Mouse (Mus musculus): ENCODE data around the gene Them4.
"Not testable (repeated sequence)": the region's sequence is repeated elsewhere in the genome, so short reads cannot be mapped to it uniquely, and the experiment has no call there.

Gene Them4

DNA sequence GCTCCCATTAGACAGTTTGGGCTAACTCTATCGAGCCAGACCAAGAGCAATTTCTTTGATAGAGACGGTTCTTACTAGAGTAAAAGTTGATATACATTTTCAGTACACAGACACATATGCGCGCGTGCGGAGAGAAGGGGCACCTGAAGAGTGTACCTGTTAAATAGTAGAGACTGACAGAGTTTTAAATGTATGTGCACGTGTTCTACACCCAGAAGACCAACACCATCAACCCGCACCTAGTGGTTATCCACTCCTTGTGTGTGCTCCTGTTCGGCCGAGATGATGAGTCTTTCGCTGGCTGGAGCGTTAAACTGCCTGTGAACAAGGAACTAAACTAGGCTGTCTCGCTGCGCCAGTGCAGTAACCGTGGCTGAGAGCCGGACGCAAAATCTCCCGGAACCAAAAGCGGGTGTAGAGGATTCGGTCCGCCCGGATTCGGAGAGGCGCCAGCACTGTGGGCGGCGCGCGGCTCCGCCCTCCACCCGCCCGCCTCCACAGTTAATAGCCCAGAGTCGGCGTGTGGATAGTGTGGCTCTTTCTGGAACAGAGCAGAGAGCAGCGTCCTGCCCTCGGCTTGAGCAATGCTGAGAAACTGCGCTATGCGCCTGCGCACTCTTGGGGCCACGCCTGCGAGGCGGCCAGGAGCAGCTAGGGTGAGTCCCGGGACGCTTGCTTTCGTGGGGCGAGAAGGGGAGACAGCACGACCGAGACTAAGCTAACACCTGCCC, at the start of gene Them4:
TSS of gene Them4 (plus strand) at position 457 of the 731 bp plus-strand sequence.
- peak; percentile 46 for DNase-seq (ENCODE audit: extremely low read depth, low read depth, low spot score)

DNA sequence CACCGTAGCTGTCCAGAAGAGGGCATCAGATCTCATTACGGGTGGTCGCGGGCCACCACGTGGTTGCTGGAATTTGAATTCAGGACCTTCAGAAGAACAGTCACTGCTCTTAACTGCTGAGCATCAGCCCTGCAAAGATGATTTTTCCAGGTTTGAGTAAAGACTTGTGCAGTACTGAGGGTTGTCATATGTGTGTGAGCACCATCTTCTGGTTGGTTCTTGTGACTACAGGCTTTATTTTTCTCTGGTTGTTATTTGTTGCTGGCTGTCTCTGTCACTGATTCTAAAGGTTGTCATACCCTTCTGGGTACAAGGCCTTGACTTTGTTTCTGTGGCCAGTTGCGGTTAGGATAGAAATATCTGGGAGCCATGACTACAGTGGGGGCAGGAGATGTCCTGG, 49.3 kb upstream of the Them4 start:
- no peak for DNase-seq (ENCODE audit: extremely low read depth, low read depth, low spot score)

DNA sequence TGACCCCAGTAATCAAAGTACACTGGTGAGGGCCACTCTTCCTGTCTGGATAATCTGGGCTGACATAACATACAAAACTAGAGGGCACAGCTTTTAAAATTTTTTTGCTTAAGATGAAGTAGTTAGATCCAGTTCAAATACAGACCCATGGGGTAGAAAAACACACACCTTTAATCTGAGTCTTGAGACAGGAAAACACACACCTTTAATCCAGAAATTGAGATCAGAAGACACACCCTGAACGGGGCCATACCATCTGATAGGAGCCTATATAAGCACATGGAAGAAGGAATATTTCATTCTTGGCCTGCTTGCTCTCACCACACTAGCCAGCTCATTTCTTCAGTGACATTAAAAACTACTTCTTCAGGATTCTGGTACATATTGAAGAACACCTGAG, 46.2 kb upstream of the Them4 start, which contains the start of gene Gm4778:
TSS of gene Gm4778 (plus strand) at position 301 of the 400 bp plus-strand sequence.
- not testable (repeated sequence) for DNase-seq (ENCODE audit: extremely low read depth, low read depth, low spot score)

DNA sequence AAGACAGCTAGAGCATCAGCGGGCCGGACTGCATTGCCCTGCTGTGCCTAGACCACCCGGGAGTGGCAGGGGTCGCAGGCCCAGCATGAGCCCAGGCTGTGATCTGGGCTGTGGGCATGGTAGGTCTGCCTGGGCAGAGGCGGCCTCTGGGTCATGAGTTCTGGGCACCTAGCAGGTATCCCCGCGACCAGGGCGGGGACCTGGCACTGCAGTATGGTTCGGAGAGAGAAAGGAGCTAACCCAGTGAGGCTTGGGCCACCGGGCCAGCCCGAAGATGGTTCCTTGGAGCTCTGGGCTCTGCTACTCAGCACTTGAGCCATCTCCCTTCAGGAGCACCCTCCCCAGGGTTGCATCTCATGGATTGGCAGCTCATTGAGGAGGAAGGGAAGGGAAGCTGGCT, 33.9 kb upstream of the Them4 start:
- DNase-seq (ENCODE audit: extremely low read depth, low read depth, low spot score), result no peak

DNA sequence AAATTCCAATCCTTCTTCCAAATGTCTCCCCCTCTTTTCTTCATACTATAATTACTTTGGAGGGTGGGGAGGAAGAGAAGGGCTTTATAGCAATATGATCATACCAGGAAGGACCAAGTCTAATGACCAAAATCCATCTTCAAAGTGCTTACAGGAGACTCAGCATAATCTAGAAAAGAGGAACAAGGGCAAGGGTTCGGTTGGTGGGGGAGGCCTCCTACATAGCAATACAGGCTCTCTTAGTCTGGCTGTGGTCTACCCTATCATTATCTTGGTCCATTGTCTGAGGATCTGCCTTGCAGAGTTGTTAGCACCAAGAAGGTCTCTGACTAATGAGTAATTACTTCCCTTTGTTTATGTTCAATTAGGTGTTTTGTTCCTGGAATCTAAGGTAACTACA, 4.4 kb upstream of the Them4 start:
- no peak for DNase-seq (ENCODE audit: extremely low read depth, low read depth, low spot score)

DNA sequence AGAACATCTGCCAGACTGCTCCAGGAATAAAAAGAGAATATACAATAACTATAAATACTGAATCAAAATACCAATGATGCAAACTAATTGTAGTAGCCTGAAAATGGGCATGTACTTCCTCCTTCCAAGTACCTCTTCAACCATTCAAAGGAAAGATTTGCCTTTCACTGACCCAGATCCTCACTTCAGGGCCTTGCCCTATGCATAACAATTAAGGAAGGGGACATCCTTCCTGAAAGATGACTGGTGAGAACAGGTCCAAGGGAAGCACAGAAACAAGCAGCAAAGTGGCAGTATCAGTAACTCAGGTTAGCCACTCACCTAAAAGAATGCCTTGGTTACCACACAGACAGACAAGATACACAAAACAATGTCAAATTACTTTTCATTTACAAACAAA, 2.9 kb upstream of the Them4 start:
- no peak for DNase-seq (ENCODE audit: extremely low read depth, low read depth, low spot score)

DNA sequence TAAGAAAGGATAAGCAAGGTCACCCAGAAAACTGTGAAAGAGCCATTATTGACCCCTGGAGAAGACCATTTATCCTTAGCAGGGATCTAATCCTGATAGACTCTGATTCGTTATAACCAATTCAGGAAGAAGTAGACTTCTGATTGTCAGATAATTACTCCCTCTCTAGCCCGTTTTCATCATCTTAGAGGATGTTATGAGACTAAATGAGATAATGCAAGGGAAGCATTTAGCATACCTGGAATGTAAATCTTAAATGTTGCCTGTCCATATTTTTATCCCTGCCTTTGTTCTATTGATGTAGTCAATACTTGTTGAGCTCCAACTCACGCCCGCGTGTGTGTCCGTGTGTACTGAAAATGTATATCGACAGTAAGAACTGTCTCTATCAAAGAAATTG, 602 bp downstream of the Them4 start:
- no peak for DNase-seq (ENCODE audit: extremely low read depth, low read depth, low spot score)

DNA sequence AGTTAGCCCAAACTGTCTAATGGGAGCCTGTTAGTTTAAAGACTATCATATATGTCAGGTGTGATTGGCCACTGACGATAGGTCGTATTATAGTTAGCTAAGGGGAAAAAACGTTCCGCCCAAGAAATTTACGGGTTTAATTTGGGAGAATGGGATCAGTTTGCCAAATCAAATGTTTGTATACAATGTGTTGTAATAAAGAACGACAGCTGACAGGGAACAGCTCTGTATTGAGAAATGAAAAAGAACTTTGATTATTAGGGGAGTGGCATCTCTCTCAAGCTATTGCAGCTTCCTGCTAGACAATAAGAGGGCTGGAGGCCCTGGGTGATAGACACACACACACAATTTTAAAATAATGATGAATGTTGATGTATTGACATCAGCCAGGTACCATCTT, 1.0 kb downstream of the Them4 start:
- no peak for DNase-seq (ENCODE audit: extremely low read depth, low read depth, low spot score)

DNA sequence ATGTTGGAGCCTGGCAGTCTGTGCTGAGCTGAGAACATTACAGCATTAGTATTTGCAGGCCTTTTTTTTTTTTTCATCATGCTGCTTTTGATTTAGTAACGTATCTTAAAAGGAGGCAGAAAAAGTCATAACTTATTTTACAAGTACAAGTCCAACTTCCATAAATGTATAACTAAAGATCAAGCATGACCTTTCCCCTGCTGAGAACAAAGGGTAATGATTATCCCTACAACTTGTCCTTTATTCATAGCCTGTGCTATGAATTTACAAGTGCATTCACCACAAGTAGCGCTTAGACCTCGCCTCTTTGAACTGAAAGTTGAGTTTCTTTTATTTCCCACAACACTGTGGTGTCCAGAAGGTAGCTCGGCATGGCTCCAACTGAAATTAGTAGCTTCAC, 1.5 kb downstream of the Them4 start:
- no peak for DNase-seq (ENCODE audit: extremely low read depth, low read depth, low spot score)

DNA sequence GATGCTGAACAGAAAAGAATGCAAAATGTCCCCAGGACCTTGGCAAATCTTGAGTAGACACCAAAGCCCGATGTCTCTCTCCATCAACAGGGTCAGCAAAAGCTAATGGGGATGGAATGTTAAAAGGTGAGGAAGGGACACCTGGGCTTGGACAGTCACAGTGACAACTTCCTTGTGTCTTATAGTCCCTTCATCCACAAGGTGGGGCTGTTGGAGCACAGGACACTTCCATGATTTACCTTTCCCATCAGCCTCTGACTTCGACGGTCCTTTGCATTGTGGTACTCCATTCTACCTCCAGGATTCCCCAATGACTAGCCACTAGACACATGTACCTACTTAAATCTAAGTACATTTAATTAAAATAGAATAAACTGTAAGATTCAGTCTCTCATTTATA, 18.8 kb downstream of the Them4 start:
- DNase-seq (ENCODE audit: extremely low read depth, low read depth, low spot score), result no peak

DNA sequence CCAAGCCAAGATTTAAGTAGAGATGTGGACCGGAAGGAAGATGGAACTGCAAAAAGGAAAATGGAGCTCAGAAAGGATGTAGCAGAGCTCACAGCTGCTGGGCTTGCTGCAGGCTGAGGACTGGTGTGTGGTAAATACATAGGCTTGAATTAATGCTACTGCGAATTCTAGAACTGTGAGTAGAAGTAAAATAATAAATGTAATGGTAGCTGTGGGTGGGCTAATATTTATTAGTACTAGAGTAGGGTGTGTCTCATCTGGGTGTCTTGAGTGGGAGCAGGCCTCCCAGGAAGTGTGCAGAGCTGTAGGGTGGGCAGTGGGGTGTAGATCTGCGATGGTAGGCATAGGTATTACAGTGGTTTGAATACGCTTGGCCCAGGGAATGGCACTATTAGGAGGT, 24.6 kb downstream of the Them4 start:
- no peak for DNase-seq (ENCODE audit: extremely low read depth, low read depth, low spot score)

DNA sequence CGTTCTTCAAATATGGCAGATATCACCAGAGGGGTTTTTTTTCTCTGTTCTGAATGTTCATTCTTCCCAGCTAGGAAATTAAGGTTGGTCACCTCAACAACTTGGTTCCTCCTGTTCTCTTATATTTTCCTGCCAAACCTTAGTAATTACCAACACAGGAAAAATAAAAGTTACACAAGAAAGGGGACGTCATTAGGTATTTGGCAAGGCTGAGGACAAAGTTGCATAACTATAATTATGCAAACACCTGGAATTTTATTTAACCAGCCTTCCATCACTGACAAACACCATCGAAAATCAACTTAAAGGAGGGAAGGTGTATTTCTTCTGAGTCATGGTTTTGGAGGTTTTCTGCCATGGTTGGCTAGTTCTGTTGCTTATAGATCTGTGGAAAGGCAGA, 28.6 kb downstream of the Them4 start:
- DNase-seq (ENCODE audit: extremely low read depth, low read depth, low spot score), result no peak

DNA sequence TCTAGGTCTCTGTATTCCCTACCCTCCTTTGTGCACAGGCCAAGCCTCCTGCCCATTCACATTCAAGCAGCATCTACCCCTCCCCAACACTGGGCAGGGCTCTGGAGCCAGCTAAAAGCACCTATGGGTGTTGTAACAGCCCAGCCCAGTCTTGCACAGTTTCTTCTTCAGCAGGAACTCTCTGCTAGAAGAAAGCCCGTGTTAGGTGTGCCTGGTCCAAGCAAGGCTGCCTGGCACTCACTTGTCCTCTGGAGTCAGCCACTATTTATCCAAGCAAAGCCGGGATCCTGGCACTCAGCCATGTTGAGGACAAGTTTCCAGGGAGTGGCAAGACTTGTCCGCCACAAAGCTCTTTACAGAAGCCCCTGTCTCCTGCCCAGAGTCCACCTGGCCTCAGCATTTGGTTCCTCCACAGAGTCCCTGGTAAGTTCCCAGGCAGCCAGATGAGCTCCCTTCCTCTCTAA, 32.1 kb downstream of the Them4 start, which contains the start of gene Them5:
TSS of gene Them5 (plus strand) at position 141 of the 464 bp plus-strand sequence.
- no peak for DNase-seq (ENCODE audit: extremely low read depth, low read depth, low spot score)

DNA sequence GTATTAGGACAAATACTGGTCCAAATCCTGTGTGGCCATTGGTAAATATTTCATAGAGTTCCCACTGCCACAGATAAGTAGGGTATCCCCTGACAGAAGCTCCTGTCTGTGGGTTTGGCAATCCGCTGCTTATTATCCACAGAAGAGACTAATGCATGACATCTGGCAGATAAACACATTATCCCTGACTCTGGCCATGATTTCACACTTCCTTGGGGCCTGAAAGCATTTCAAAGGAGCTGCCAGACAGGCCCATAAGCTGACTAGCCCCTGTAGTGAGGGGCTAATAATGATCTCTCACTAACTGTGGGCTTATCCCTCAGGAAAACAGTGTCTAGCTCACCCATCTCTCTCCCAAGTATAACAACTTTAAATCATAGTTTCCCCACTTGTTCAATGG, 32.7 kb downstream of the Them4 start:
- no peak for DNase-seq (ENCODE audit: extremely low read depth, low read depth, low spot score)

DNA sequence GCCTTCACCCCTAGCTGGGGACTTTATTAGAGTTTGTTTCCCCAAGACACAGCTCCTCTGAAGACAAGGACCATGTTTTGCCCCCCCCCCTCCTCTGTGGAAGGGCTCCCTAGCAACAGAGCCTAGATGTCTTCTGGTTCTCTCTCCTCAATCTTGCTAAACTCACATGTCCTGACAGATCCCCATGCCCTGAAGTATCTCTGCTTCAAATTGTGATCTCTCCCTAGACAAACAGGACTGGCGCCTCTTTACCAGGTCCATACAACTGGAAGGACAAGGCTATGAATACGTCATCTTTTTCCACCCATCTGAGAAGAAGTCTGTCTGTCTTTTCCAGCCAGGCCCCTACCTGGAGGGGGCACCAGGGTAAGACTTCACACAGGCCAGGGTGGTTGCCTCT, 34.3 kb downstream of the Them4 start:
- peak; percentile 75 for DNase-seq (ENCODE audit: extremely low read depth, low read depth, low spot score)

DNA sequence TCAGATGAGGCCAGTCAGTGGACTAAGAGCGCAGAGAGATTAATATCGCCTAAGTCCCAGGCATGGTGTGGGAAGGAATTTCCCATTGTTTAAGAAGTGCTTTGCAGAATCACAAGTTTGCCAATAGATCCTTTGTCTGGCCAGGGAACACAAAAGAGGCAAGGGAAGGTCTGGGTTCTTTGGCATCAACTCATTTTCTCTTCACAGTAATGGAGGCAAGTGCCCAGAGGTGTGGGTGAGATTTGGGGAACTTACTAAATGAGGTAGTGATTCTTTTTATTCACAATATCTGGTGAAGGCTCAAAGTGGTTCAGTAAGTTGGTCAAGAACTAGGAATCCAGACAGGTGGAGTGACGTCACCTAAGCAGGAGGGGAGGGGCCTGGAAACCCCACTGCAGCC, 35.0 kb downstream of the Them4 start:
- peak; percentile 83 for DNase-seq (ENCODE audit: extremely low read depth, low read depth, low spot score)

DNA sequence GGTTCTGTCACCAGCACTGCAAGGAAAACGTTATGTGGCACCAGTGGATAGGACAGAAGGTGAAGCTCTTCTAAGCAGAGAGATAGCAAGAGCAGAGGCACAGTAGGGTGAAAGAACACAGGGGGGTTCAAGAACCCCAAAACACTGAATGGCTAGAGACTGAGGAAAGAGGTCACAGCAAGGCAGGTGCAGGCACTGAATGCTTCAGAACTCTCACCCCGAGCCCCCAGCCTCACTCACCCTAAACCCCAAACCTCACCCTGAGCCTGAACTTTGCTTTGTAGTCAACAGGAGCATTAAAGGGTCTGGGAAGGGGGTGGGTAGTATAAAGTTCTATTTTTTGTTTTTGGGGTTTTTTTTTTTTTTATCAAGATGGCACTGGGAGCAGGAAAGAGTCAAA, 38.3 kb downstream of the Them4 start:
- DNase-seq (ENCODE audit: extremely low read depth, low read depth, low spot score), result no peak

DNA sequence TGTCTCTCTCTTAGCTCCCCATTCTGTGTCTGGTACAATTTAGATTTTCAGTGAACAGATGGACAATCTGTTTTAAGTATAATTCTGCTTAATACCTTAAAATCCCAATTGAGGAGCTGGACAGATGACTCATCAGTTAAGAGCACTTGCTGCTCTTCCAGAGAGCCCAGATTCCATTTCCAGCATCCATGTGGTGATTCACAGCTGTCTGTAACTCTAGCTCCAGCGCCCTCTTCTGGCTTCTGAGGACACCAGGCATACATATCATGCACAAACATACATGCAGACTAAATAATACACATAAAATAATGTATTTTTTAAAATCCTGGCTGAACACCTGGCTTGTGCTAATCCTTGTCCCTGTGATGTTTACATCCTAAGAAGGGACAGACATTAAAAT, 50.9 kb downstream of the Them4 start:
- no peak for DNase-seq (ENCODE audit: extremely low read depth, low read depth, low spot score)

DNA sequence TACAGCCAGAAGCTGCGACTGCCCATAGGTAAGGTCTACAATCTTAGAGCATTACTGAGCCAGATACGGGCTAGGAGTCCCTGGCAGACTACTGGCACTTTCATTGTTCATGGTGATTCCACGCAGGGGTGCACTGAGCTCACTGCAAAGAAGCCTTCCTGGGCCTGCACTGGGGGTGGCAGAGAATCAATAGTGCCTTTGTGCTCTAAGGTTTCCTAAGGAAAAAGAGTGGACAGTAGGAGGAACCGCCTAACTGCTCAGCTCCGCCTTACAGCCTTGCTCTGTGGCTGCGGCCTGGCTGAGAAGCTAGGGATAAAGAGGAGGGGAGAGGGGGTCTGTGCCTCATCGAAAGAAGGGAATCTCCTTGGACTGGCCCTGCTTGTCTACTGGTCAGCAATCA, 52.2 kb downstream of the Them4 start, which contains the start of gene C2cd4d:
TSS of gene C2cd4d (plus strand) at position 301 of the 400 bp plus-strand sequence.
- DNase-seq (ENCODE audit: extremely low read depth, low read depth, low spot score), result no peak

DNA sequence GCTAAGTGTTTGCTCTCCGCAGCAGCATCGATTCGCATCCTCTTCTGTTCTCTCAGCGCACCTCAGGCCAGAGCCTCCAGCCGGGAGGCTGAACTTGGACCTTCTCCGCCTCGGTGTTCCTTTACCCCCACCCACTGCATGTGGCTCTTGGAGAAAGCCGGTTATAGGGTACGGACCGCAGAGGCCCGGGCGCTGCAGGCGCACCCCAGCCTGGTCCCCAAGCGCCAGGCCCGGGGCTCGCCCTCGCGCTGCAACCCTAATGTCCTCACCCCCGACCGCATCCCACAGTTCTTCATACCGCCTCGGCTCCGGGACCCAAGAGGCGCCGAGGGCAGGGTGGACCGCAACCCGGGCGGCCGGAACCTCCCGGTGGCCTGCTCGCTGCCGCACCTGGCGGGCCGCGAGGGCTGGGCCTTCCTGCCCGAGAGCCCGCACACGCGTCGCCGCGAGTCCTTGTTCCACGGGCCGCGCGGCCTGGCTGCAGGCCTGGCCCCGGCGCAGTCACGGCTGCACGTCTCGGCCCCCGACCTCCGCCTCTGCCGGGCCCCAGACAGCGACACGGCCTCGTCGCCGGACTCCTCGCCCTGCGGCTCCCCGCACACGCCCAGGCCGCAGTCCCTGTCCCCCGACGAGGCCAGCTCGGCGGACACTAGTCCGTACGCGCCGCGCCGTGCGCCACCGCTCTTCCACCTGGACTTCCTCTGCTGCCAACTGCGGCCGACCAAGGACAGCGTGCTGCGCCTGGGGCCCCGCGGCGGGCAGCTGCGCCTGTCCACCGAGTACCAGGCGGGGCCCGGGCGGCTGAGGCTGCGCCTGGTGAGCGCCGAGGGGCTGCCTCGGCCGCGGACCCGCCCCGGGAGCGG, 53.6 kb downstream of the Them4 start:
- DNase-seq (ENCODE audit: extremely low read depth, low read depth, low spot score), result no peak

DNA sequence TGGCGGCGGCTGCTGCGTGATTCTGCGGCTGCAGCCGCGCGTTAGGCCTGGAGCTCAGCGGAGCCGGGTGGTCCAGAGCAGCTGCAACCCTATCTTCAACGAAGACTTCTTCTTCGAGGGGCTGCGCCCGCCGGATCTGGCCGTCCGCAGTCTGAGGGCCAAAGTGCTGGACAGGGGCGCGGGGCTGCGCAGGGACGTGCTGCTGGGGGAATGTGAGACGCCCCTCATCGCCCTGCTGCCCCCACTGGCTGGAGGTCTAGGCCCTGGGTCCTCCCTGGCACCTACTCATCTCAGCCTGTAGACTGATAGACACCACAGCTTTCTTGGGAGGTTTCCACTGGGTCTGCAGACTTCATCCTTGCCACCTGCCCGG, 54.3 kb downstream of the Them4 start:
- no peak for DNase-seq (ENCODE audit: extremely low read depth, low read depth, low spot score)

DNA sequence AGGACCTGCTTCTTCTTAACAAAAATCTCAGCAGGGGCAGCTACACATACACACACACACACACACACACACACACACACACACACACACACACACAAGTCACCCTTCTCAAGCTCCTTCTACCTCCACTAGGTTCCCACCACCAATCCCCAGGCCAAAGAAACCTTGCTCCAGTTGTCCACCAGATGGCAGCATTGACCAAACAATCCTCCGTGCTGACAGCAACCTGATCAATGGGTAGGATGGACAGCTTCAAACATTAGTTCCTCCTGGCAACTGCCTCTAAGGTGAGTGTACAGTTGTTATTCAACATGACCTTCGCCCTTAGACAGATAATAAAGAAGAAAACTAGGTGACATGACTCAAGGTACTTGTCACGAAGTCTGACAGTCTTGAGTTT, 56.9 kb downstream of the Them4 start:
- DNase-seq (ENCODE audit: extremely low read depth, low read depth, low spot score), result no peak
